Mouse (Mus musculus) lung, postnatal 14 days (tissue): ENCODE data around the gene Creb5.
A peak's percentile ranks its signal among the peaks of the same experiment; 100 is the strongest.

ENCODE experiments used
- DNase-seq: peaks from one replicate; pipeline ENCODE4 v3.0.0; 2021

Gene Creb5

GRCm38 (mm10) chr6:53496325-53496753, 209.3 kb downstream of the Creb5 start:
- DNase-seq = peak; percentile 69

- DNase-seq = no peak
These were observed 210.9 kb downstream of the Creb5 start for GRCm38 (mm10) chr6:53497904-53498536.

- DNase-seq = no peak
These were observed 212.7 kb downstream of the Creb5 start for GRCm38 (mm10) chr6:53499621-53500295.

- DNase-seq = no peak
These were observed 214.2 kb downstream of the Creb5 start for GRCm38 (mm10) chr6:53501236-53501635.

GRCm38 (mm10) chr6:53506947-53507564, 220.0 kb downstream of the Creb5 start:
- no peak for DNase-seq

- no peak for DNase-seq
These were observed 221.9 kb downstream of the Creb5 start for GRCm38 (mm10) chr6:53508847-53509494.

- no peak for DNase-seq
These were observed 222.9 kb downstream of the Creb5 start for GRCm38 (mm10) chr6:53510005-53510404.

GRCm38 (mm10) chr6:53512226-53512625, 225.2 kb downstream of the Creb5 start:
- no peak for DNase-seq

- no peak for DNase-seq
These were observed 226.3 kb downstream of the Creb5 start for GRCm38 (mm10) chr6:53513380-53513779.

- DNase-seq = peak; percentile 22
These were observed 227.8 kb downstream of the Creb5 start for GRCm38 (mm10) chr6:53514862-53515261.

- DNase-seq = no peak
These were observed 228.5 kb downstream of the Creb5 start for GRCm38 (mm10) chr6:53515611-53516010.

- DNase-seq = no peak
These were observed 230.4 kb downstream of the Creb5 start for GRCm38 (mm10) chr6:53517371-53517945.

GRCm38 (mm10) chr6:53523743-53524497, 236.8 kb downstream of the Creb5 start:
- DNase-seq = no peak

GRCm38 (mm10) chr6:53526460-53526859, 239.4 kb downstream of the Creb5 start:
- no peak for DNase-seq

GRCm38 (mm10) chr6:53530742-53531141, 243.7 kb downstream of the Creb5 start:
- DNase-seq = no peak

- DNase-seq = no peak
These were observed 244.4 kb downstream of the Creb5 start for GRCm38 (mm10) chr6:53531461-53531860.

- no peak for DNase-seq
These were observed 250.5 kb downstream of the Creb5 start for GRCm38 (mm10) chr6:53537530-53537929.

- no peak for DNase-seq
These were observed 254.7 kb downstream of the Creb5 start for GRCm38 (mm10) chr6:53541798-53542197.

GRCm38 (mm10) chr6:53545483-53545900, 258.4 kb downstream of the Creb5 start:
- DNase-seq = no peak

GRCm38 (mm10) chr6:53545989-53546388, 258.9 kb downstream of the Creb5 start:
- no peak for DNase-seq

- DNase-seq = no peak
These were observed 261.2 kb downstream of the Creb5 start for GRCm38 (mm10) chr6:53548236-53548635.

- DNase-seq = no peak
These were observed 262.3 kb downstream of the Creb5 start for GRCm38 (mm10) chr6:53549409-53549808.
